Mouse (Mus musculus) E14TG2a.4 (cell line): ENCODE measurements around the gene Ngrn.

Experiments
- H3K27me3 ChIP-seq: 2 replicates; pipeline ENCODE4 v1.6.1; 2014; ENCODE audit warnings: low read length, control low read depth; ENCODE audit not compliant: insufficient read depth
- H3K36me3 ChIP-seq: 2 replicates; pipeline ENCODE4 v1.6.1; 2014; ENCODE audit warnings: low read length, control low read depth; ENCODE audit not compliant: insufficient read depth
- H3K4me1 ChIP-seq: replicated peaks from 2 replicates; pipeline ENCODE4 v1.6.1; 2014; ENCODE audit warnings: low read depth, low read length, control low read depth
- H3K4me3 ChIP-seq: replicated peaks from 2 replicates; pipeline ENCODE4 v1.5.1; 2014; ENCODE audit warnings: mild to moderate bottlenecking, low read length
- H3K9me3 ChIP-seq: 2 replicates; pipeline ENCODE4 v1.6.1; 2014; ENCODE audit warnings: low read length, control low read depth
- CTCF ChIP-seq: conservative IDR thresholded peaks from 2 replicates; pipeline ENCODE4 v1.5.1; 2014; ENCODE audit warnings: low read length
- NANOG ChIP-seq: IDR thresholded peaks from 2 replicates; pipeline ENCODE4 v1.6.1; 2014; ENCODE audit warnings: borderline replicate concordance, low read length, mixed read lengths
- POU5F1 ChIP-seq: IDR thresholded peaks from 2 replicates; pipeline ENCODE4 v1.6.1; 2014; ENCODE audit warnings: low read length, borderline replicate concordance

The Ngrn gene

DNA sequence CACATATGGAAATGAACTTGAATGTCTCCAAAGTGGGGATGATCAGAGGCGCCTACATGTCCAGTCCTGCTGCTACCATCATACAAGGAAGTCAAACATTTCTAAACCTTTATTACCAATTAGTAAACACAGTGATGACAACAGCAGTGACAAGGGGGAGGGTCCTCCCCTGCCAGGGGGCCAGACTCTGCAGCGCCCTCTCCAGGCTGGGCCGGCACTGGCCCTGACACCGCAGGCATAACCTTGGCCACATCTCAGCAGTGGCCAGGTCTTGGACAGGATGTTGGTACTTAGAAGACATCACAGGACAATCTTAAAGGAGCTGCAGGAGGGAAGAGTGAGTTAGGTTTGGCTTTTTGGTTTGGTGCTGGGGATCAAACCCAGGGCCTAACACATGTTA, 34.0 kb upstream of the Ngrn start:
- Histone ChIP-seq H3K4me3 (no peak overlapping the region), H3K36me3 (peaks cover 88% of the 10 kb centered on the region), H3K9me3 (no peaks in the 10 kb centered on the region), H3K4me1 (peaks cover 94% of the 10 kb centered on the region), H3K27me3 (no peaks in the 10 kb centered on the region)
- TF ChIP-seq CTCF (peak; percentile 32), POU5F1 (no peak)

DNA sequence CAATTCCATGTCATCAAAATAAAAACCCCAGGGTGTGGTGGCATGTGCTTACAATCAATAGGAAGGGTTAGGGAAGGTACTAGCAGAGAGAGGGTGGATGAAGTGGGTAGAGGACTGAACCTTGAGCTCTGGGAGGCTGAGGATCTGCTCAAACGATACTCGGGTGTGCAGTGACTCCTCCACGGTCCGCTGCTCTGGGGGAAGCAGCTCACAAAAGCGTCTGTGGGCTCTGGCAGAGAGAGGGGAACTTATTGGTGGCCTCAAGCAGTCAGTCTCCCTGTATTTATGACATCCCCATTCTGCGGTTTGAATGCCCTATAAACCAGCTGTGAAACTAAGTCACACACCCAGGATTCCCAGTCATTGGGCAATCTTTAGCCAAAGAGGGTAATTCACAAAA, 30.8 kb upstream of the Ngrn start:
- no peak for TF ChIP-seq NANOG
- no peak for TF ChIP-seq POU5F1
- no peak for TF ChIP-seq CTCF
- no peaks in the 10 kb centered on the region for H3K9me3 ChIP-seq
- peaks cover 75% of the 10 kb centered on the region for H3K4me1 ChIP-seq
- H3K36me3 ChIP-seq: peaks cover 64% of the 10 kb centered on the region
- H3K4me3 ChIP-seq: no peak overlapping the region
- no peaks in the 10 kb centered on the region for H3K27me3 ChIP-seq

DNA sequence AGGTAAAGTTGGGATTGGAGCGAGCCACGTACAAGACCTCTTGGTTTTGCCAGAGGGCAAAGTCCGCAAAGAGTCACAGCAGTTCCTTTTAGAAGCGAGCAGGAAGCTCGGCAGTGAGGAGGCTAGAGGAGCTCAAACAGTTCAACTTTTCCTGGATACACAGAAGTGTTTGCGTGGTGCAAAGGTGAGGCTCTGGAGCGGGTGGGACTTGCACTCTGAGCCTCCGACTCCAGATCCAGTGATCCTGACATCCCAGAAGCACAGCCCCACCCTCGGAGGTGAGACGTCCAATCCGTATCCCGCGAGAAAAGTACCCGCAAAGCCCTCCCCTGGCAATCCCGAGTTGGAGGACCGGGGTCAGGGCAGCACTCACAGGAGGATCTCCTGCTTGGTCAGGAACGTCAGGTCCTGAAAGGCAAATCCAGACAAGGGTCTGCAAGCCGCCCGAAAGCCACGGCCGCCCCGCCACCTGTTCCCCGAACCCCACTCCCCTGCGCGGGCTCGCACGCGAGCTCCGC, 29.0 kb upstream of the Ngrn start:
- Histone ChIP-seq H3K36me3 (peaks cover 61% of the 10 kb centered on the region), H3K4me3 (peak overlapping the region; percentile 91), H3K4me1 (peaks cover 59% of the 10 kb centered on the region), H3K27me3 (no peaks in the 10 kb centered on the region), H3K9me3 (no peaks in the 10 kb centered on the region)
- no peak for TF ChIP-seq CTCF
- no peak for TF ChIP-seq NANOG

DNA sequence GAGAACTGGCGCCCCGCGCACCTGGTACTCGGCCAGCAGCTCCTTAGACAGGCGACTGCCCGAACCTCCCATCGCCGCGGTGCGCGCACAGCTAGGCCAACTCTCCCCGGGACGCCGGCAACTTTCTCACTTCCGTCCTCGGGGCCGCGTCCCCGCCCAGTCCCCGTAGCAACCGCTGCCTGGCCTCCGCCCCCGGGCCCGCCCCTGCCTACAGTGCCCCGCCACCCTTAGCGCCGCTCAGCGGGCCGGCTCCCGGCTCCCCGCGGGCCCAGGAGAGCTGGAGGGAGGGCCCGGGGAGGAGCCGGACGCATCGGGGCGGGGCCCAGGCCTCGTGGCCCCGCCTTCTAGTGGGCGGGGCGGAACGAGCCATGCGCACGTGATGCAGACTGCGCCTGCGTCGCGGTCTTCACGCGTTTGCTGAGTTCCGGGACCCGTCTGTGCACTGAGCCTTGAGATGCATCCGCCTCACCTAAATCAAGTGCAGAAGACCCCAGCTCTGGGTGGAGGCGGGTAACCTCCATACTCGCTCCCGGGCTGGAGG, 28.5 kb upstream of the Ngrn start, which contains the start of the genes Cib1 and Gdpgp1:
Gene Cib1 (minus strand): TSS at position 325 of the 541 bp plus-strand sequence.
Gene Gdpgp1 (plus strand): TSS at position 377 of the 541 bp plus-strand sequence.
- H3K27me3 ChIP-seq: no peaks in the 10 kb centered on the region
- H3K4me1 ChIP-seq: peaks cover 54% of the 10 kb centered on the region
- TF ChIP-seq POU5F1: no peak
- TF ChIP-seq NANOG: no peak
- TF ChIP-seq CTCF: no peak
- H3K4me3 ChIP-seq: peak within 1 kb of the TSS; percentile 91
- peaks cover 56% of the 10 kb centered on the region for H3K36me3 ChIP-seq
- H3K9me3 ChIP-seq: no peaks in the 10 kb centered on the region

DNA sequence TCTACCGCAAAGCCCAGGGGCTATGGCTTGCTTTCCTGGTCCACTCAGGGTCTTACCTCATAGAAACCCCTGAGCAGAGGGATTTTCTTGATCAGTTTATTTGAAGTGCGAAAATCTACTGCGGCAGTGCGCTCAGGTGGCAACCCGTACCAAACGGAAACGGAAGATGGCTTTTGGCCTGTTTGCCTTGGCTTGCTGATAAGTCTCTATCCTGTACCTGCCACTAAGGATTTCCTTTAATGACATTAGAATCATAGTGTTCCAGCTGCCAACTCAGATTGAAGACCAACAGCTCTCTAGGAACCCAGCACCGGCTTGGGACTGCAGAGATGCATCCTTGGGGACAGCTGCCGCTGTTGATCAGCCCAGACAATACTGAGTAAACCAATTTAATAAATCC, 27.2 kb upstream of the Ngrn start:
- TF ChIP-seq NANOG: no peak
- TF ChIP-seq CTCF: no peak
- TF ChIP-seq POU5F1: no peak
- peak overlapping the region; percentile 91 for H3K4me3 ChIP-seq
- H3K4me1 ChIP-seq: peaks cover 52% of the 10 kb centered on the region
- H3K27me3 ChIP-seq: no peaks in the 10 kb centered on the region
- H3K36me3 ChIP-seq: peaks cover 51% of the 10 kb centered on the region
- H3K9me3 ChIP-seq: no peaks in the 10 kb centered on the region

DNA sequence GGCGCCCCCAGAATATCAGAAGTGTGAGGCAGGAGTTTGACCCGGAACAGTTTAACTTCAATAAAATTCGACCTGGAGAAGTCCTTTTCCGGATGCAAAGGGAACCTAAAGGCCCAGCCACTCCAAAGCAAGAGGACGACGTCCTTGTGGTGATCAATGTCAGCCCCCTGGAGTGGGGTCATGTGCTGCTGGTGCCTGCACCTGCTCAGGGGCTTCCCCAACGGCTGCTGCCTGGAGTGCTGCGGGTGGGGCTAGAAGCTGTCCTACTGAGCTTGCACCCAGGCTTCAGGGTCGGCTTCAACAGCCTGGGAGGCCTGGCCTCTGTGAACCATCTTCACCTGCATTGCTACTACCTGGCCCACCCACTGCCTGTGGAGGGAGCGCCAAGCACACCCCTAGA, 22.5 kb upstream of the Ngrn start:
- Histone ChIP-seq H3K9me3 (no peaks in the 10 kb centered on the region), H3K4me3 (peak overlapping the region; percentile 65), H3K36me3 (peaks cover 59% of the 10 kb centered on the region), H3K4me1 (peaks cover 47% of the 10 kb centered on the region), H3K27me3 (no peaks in the 10 kb centered on the region)
- TF ChIP-seq POU5F1 (no peak), CTCF (no peak)

DNA sequence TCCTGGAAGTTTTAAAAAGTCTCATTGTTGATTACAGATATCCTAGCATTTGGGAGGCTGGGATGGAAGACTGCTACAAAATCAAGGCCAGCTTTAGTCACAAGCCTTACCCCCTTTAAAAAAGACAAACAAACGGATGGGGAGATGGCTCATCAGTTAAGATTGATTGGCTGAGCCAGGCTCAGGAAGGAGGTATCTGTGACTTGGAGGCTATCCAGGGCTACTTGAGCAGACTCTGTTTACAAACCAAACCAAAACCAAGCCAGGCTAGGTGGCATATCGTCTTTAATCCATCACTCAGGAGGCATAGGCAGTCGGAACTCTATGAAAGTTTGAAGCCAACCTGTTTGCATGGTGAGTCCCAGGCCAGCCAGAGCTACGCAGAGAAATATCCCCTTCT, 19.4 kb upstream of the Ngrn start:
- H3K27me3 ChIP-seq: no peaks in the 10 kb centered on the region
- TF ChIP-seq POU5F1 (no peak), NANOG (no peak), CTCF (no peak)

DNA sequence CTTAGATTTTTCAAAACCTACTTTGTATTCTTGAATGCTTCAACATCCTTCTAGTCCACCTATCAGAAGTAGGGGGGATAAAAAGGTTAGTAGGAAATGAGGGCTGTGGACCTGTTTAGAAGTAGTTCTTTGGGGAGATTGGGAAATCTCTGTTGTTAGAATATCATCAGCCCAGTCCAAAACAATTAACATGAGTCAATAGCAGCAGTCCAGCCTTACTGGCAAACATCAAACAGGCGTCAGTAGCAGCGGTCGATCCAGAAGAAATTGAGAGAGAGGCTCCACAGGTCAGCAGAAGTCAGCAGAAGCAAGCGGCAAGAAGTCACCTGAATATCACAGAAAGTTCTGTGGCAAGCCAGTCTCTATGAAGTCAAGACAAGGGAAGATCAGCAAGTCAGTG, 16.2 kb upstream of the Ngrn start:
- TF ChIP-seq POU5F1 (no peak), NANOG (no peak), CTCF (no peak)
- no peak overlapping the region for H3K4me3 ChIP-seq

More for the DNA sequence above, 19.4 kb upstream of the Ngrn start:
- Histone ChIP-seq H3K4me1 (peaks cover 41% of the 10 kb centered on the region), H3K36me3 (peaks cover 40% of the 10 kb centered on the region), H3K4me3 (no peak overlapping the region), H3K9me3 (no peaks in the 10 kb centered on the region)

DNA sequence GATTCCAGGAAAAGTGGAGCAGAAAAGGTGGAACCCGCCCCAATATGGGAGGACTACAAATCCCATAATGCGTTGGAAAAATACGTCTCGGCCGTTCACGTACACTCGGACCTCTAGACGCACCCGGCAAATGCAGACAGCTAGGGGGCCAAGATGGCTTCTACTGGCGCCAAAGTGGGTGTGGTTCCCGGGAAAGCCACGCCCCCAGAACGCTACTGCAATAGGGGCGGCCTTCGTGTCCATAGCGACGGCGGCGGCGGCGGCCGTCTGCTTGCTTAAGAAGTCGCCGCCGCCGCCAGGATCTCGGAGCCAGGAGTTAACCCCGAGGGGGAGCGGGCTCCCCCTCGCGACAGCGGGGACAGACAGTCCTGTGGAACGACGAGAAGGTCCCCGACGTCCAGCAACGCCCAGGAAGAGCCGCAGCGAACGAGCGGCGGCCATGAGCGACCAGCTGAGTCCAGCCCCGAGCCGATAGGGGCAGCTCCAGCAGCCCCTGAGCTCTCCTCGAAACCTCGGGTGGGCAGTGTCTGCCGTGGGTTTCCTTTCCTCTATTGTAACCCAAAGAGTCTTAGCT, 14.8 kb upstream of the Ngrn start, which contains the start of gene Ttll13:
Gene Ttll13 (plus strand): TSS at position 229 of the 574 bp plus-strand sequence.
- H3K4me3 ChIP-seq: peak within 1 kb of the TSS; percentile 84
- no peak for TF ChIP-seq NANOG
- no peak for TF ChIP-seq POU5F1
- TF ChIP-seq CTCF: no peak
- H3K9me3 ChIP-seq: no peaks in the 10 kb centered on the region
- peaks cover 5% of the 10 kb centered on the region for H3K36me3 ChIP-seq
- H3K4me1 ChIP-seq: peaks cover 48% of the 10 kb centered on the region
- H3K27me3 ChIP-seq: no peaks in the 10 kb centered on the region; the same call in 1 of the 2 replicates

More for the DNA sequence above, 16.2 kb upstream of the Ngrn start:
- Histone ChIP-seq H3K4me1 (peaks cover 42% of the 10 kb centered on the region), H3K36me3 (peaks cover 19% of the 10 kb centered on the region), H3K27me3 (no peaks in the 10 kb centered on the region; the same call in 1 of the 2 replicates), H3K9me3 (no peaks in the 10 kb centered on the region)
